Mouse (Mus musculus) ES-E14 (cell line): ENCODE measurements around the gene Thap12.

Experiments used
- HCFC1 ChIP-seq: IDR thresholded peaks from 2 replicates; pipeline ENCODE4 v1.6.1; 2012; ENCODE audit warnings: low read length, inconsistent platforms, borderline replicate concordance; ENCODE audit not compliant: insufficient read depth
- MAFK ChIP-seq: IDR thresholded peaks from 2 replicates; pipeline ENCODE4 v1.6.1; 2014; ENCODE audit warnings: mild to moderate bottlenecking, low read depth, low read length, inconsistent platforms; ENCODE audit not compliant: insufficient read depth

GRCm38 (mm10) chr7:98670831-98671230 lies 32.1 kb upstream of the Thap12 start:
- TF ChIP-seq MAFK (no peak), HCFC1 (no peak)
